Mouse (Mus musculus): Measurements from ENCODE around the gene Rad51b.

- TF ChIP-seq CTCF (IDR thresholded peaks at IDR 0.05) (no peak), POLR2A (IDR thresholded peaks at IDR 0.05; ENCODE audit: insufficient read depth, low read depth, low read length) (no peak), EP300 (IDR thresholded peaks at IDR 0.05; ENCODE audit: insufficient read depth, low read depth, low read length) (no peak)
Observed at GRCm38 (mm10) chr12:79799370-79799769, 502.3 kb downstream of the Rad51b start.

Measured in heart, adult 2 months (tissue).